Mouse (Mus musculus) bone marrow macrophage, adult 2 months (primary cell): ENCODE results near the gene Dst.

Source experiments
- CTCF ChIP-seq: IDR thresholded peaks from 2 replicates; pipeline ENCODE4 v1.5.1; 2012; ENCODE audit warnings: low read depth, mild to moderate bottlenecking, low read length, moderate library complexity
- POLR2A ChIP-seq: IDR thresholded peaks from 2 replicates; pipeline ENCODE4 v1.6.1; 2012; ENCODE audit warnings: mild to moderate bottlenecking, low read depth, low read length, borderline replicate concordance

- no peak for TF ChIP-seq CTCF
- TF ChIP-seq POLR2A: no peak
Measured at GRCm38 (mm10) chr1:34065551-34066048, 157.6 kb downstream of the Dst start.
